Mouse (Mus musculus) midbrain, embryonic 15.5 days (tissue): ENCODE measurements around the gene Oprm1. TPM values are rescaled to one million over a fixed set of nuclear protein-coding genes. Genes with fewer than 3 reads are reported as not detected.

ENCODE experiments used
- ATAC-seq: fragments of 200-750 bp; cut with Nextera tagmentation; replicated peaks from 2 replicates; pipeline ENCODE4 v1.8.0; 2017; ENCODE audit warnings: moderate TSS enrichment
- H3K27ac ChIP-seq: fragments of 300-500 bp; sonication (generic); 2 replicates; pipeline ENCODE4 v1.5.1; 2015; ENCODE audit warnings: mild to moderate bottlenecking, inconsistent platforms
- H3K27me3 ChIP-seq: fragments of 300-500 bp; sonication (generic); replicated peaks from 2 replicates; pipeline ENCODE4 v1.6.1; 2015; ENCODE audit warnings: inconsistent platforms
- H3K36me3 ChIP-seq: fragments of 300-500 bp; sonication (generic); replicated peaks from 2 replicates; pipeline ENCODE4 v1.6.1; 2015; ENCODE audit warnings: inconsistent platforms
- H3K4me1 ChIP-seq: fragments of 300-500 bp; sonication (generic); 2 replicates; pipeline ENCODE4 v1.6.1; 2015; ENCODE audit warnings: inconsistent platforms
- H3K4me2 ChIP-seq: fragments of 300-500 bp; sonication (generic); 2 replicates; pipeline ENCODE4 v1.6.1; 2015; ENCODE audit warnings: inconsistent platforms, mild to moderate bottlenecking, moderate library complexity
- H3K4me3 ChIP-seq: fragments of 300-500 bp; sonication (generic); 2 replicates; pipeline ENCODE4 v1.5.1; 2015; ENCODE audit warnings: mild to moderate bottlenecking, inconsistent platforms
- H3K9ac ChIP-seq: fragments of 300-500 bp; sonication (generic); 2 replicates; pipeline ENCODE4 v1.6.1; 2015; ENCODE audit warnings: mild to moderate bottlenecking, inconsistent platforms
- H3K9me3 ChIP-seq: fragments of 300-500 bp; sonication (generic); 2 replicates; pipeline ENCODE4 v1.6.1; 2016; ENCODE audit warnings: inconsistent platforms
- WGBS: fragments of 180-500 bp; shearing (Covaris S2); methylation state at CpG from one replicate; pipeline ENCODE4 v1.1.7; 2015; ENCODE audit warnings: mixed read lengths; 5-methylcytosine and 5-hydroxymethylcytosine counted together
- polyA plus RNA-seq: library from polyadenylated mRNA; unstranded; fragments of >200 nt; fragmentation: Nextera tagmentation; extraction: Ambion mirVana; gene quantifications from 2 replicates; pipeline ENCODE4 v1.2.1, GENCODE M21; 2015

Gene Oprm1
- polyA plus RNA-seq, 1 experiment from 2014 or later: 2.1 TPM

GRCm38 (mm10) chr10:6901819-6902393, 143.6 kb downstream of the Oprm1 start:
- Histone ChIP-seq H3K4me2 (no peak overlapping the region), H3K36me3 (no peaks in the 10 kb centered on the region), H3K4me1 (no peaks in the 10 kb centered on the region), H3K9me3 (no peaks in the 10 kb centered on the region), H3K9ac (no peak overlapping the region), H3K4me3 (no peak overlapping the region), H3K27me3 (no peaks in the 10 kb centered on the region), H3K27ac (no peak overlapping the region)
- 92% methylated on average over 3 of the region's 3 CpGs for WGBS
- no peak for ATAC-seq

- WGBS: 42% methylated on average over 2 of the region's 2 CpGs
- Histone ChIP-seq H3K9me3 (no peaks in the 10 kb centered on the region), H3K36me3 (no peaks in the 10 kb centered on the region)
These were observed 151.5 kb downstream of the Oprm1 start for GRCm38 (mm10) chr10:6909763-6910162.

GRCm38 (mm10) chr10:6915991-6916390, 157.7 kb downstream of the Oprm1 start:
- no peaks in the 10 kb centered on the region for H3K9me3 ChIP-seq
- no peak overlapping the region for H3K27ac ChIP-seq
- H3K36me3 ChIP-seq: no peaks in the 10 kb centered on the region
- WGBS: 8% methylated on average over 1 of the region's 1 CpGs
- no peak overlapping the region for H3K4me2 ChIP-seq
- H3K4me1 ChIP-seq: peaks cover 12% of the 10 kb centered on the region
- peak; percentile 49; the same call in 1 of the 2 replicates for ATAC-seq
- H3K4me3 ChIP-seq: no peak overlapping the region
- no peak overlapping the region for H3K9ac ChIP-seq
- no peaks in the 10 kb centered on the region for H3K27me3 ChIP-seq

More at GRCm38 (mm10) chr10:6909763-6910162, 151.5 kb downstream of the Oprm1 start:
- H3K27me3 ChIP-seq: no peaks in the 10 kb centered on the region
- ATAC-seq: no peak
- H3K9ac ChIP-seq: no peak overlapping the region
- no peak overlapping the region for H3K27ac ChIP-seq
- H3K4me3 ChIP-seq: no peak overlapping the region
- H3K4me1 ChIP-seq: no peaks in the 10 kb centered on the region
- H3K4me2 ChIP-seq: no peak overlapping the region

GRCm38 (mm10) chr10:6916545-6917257, 158.4 kb downstream of the Oprm1 start:
- Histone ChIP-seq H3K27me3 (no peaks in the 10 kb centered on the region), H3K4me3 (no peak overlapping the region), H3K9me3 (no peaks in the 10 kb centered on the region), H3K4me1 (peaks cover 12% of the 10 kb centered on the region), H3K27ac (peak overlapping the region; percentile 70), H3K4me2 (peak overlapping the region; percentile 30; the same call in 1 of the 2 replicates), H3K36me3 (no peaks in the 10 kb centered on the region), H3K9ac (no peak overlapping the region)
- WGBS: 3% methylated on average over 6 of the region's 6 CpGs
- peak; percentile 82 for ATAC-seq

GRCm38 (mm10) chr10:6926724-6927123, 168.4 kb downstream of the Oprm1 start:
- Histone ChIP-seq H3K9me3 (no peaks in the 10 kb centered on the region), H3K36me3 (no peaks in the 10 kb centered on the region), H3K9ac (no peak overlapping the region), H3K27ac (no peak overlapping the region), H3K4me2 (no peak overlapping the region), H3K27me3 (no peaks in the 10 kb centered on the region), H3K4me1 (no peaks in the 10 kb centered on the region), H3K4me3 (no peak overlapping the region)
- no peak for ATAC-seq
- WGBS: 89% methylated on average over 2 of the region's 2 CpGs

- Histone ChIP-seq H3K27me3 (no peaks in the 10 kb centered on the region), H3K9ac (no peak overlapping the region), H3K36me3 (no peaks in the 10 kb centered on the region), H3K4me3 (no peak overlapping the region), H3K4me1 (no peaks in the 10 kb centered on the region), H3K4me2 (no peak overlapping the region), H3K27ac (no peak overlapping the region), H3K9me3 (no peaks in the 10 kb centered on the region)
- WGBS: 87% methylated on average over 4 of the region's 4 CpGs
- ATAC-seq: no peak
These were observed 169.4 kb downstream of the Oprm1 start for GRCm38 (mm10) chr10:6927600-6928223.

- Histone ChIP-seq H3K4me1 (no peaks in the 10 kb centered on the region), H3K9me3 (no peaks in the 10 kb centered on the region), H3K36me3 (no peaks in the 10 kb centered on the region), H3K9ac (no peak overlapping the region), H3K27ac (no peak overlapping the region), H3K27me3 (no peaks in the 10 kb centered on the region), H3K4me3 (no peak overlapping the region), H3K4me2 (no peak overlapping the region)
- ATAC-seq: no peak
- WGBS: 65% methylated on average over 1 of the region's 1 CpGs
These were observed 170.6 kb downstream of the Oprm1 start for GRCm38 (mm10) chr10:6928905-6929304.

- Histone ChIP-seq H3K27ac (no peak overlapping the region), H3K4me1 (no peaks in the 10 kb centered on the region), H3K27me3 (no peaks in the 10 kb centered on the region), H3K4me3 (no peak overlapping the region), H3K9me3 (no peaks in the 10 kb centered on the region), H3K36me3 (no peaks in the 10 kb centered on the region), H3K4me2 (no peak overlapping the region), H3K9ac (no peak overlapping the region)
- ATAC-seq: no peak
- 93% methylated on average over 1 of the region's 1 CpGs for WGBS
These were observed 172.1 kb downstream of the Oprm1 start for GRCm38 (mm10) chr10:6930398-6930797.

GRCm38 (mm10) chr10:6930889-6931288, 172.6 kb downstream of the Oprm1 start:
- H3K27ac ChIP-seq: no peak overlapping the region
- H3K4me1 ChIP-seq: no peaks in the 10 kb centered on the region
- H3K4me2 ChIP-seq: no peak overlapping the region
- 58% methylated on average over 2 of the region's 2 CpGs for WGBS
- no peak for ATAC-seq
- H3K9ac ChIP-seq: no peak overlapping the region
- no peaks in the 10 kb centered on the region for H3K27me3 ChIP-seq
- H3K4me3 ChIP-seq: no peak overlapping the region
- no peaks in the 10 kb centered on the region for H3K9me3 ChIP-seq
- no peaks in the 10 kb centered on the region for H3K36me3 ChIP-seq

GRCm38 (mm10) chr10:6934776-6935175, 176.5 kb downstream of the Oprm1 start:
- WGBS: 70% methylated on average over 3 of the region's 3 CpGs
- Histone ChIP-seq H3K4me1 (no peaks in the 10 kb centered on the region), H3K9me3 (no peaks in the 10 kb centered on the region), H3K9ac (no peak overlapping the region), H3K27me3 (no peaks in the 10 kb centered on the region), H3K4me2 (no peak overlapping the region), H3K27ac (no peak overlapping the region), H3K36me3 (no peaks in the 10 kb centered on the region), H3K4me3 (no peak overlapping the region)
- no peak for ATAC-seq

- no peak overlapping the region for H3K4me2 ChIP-seq
- H3K4me1 ChIP-seq: no peaks in the 10 kb centered on the region
- no peak overlapping the region for H3K27ac ChIP-seq
- no peaks in the 10 kb centered on the region for H3K27me3 ChIP-seq
- H3K9ac ChIP-seq: no peak overlapping the region
- H3K9me3 ChIP-seq: no peaks in the 10 kb centered on the region
- no peak for ATAC-seq
- no peak overlapping the region for H3K4me3 ChIP-seq
- H3K36me3 ChIP-seq: no peaks in the 10 kb centered on the region
- WGBS: 85% methylated on average over 4 of the region's 4 CpGs
These were observed 178.5 kb downstream of the Oprm1 start for GRCm38 (mm10) chr10:6936671-6937425.

- H3K27ac ChIP-seq: no peak overlapping the region
- WGBS: 74% methylated on average over 1 of the region's 1 CpGs
- no peaks in the 10 kb centered on the region for H3K4me1 ChIP-seq
- H3K4me3 ChIP-seq: no peak overlapping the region
- no peaks in the 10 kb centered on the region for H3K27me3 ChIP-seq
- no peaks in the 10 kb centered on the region for H3K36me3 ChIP-seq
- H3K9ac ChIP-seq: no peak overlapping the region
- H3K9me3 ChIP-seq: no peaks in the 10 kb centered on the region
- H3K4me2 ChIP-seq: no peak overlapping the region
- ATAC-seq: no peak
These were observed 194.8 kb downstream of the Oprm1 start for GRCm38 (mm10) chr10:6953115-6953514.
